Mouse (Mus musculus): ENCODE measurements around the gene Sgcd. TPM values are rescaled to one million over a fixed set of nuclear protein-coding genes. Genes with fewer than 3 reads are reported as not detected.

Sgcd gene
- polyA plus RNA-seq, 1 experiment from 2014 or later, result 3.7 TPM

DNA sequence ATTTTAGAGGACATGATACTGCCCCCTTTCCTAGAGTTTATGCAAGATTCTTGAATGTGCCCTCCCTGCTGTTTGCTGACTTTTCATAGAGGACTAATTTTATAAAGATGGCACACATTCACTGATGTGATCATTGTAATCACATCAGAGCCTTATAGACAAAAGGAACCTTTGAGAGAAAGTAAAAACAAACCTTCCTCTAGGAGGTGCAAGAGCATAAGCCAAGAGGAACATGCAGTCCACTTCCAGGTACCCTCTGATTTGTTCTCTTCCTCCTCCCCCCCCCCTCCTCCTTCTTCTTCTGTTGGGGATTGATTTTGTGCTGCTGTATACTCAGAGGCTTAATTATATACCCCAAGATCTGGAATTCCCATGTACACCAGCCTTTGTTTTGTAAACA is 978.6 kb downstream of the Sgcd start:
- no peaks in the 10 kb centered on the region for H3K36me3 ChIP-seq (ENCODE audit: control insufficient read depth, insufficient read depth)
- H3K9ac ChIP-seq (replicated peaks; ENCODE audit: low read depth, low read length), result no peak overlapping the region
- no peaks in the 10 kb centered on the region for H3K9me3 ChIP-seq (ENCODE audit: control insufficient read depth, low read length)
- no peaks in the 10 kb centered on the region for H3K27me3 ChIP-seq (replicated peaks; ENCODE audit: control insufficient read depth, insufficient read depth, low read length)
- H3K4me2 ChIP-seq (ENCODE audit: low read length), result no peak overlapping the region
- H3K4me1 ChIP-seq (replicated peaks; ENCODE audit: control insufficient read depth, insufficient read depth, low read length), result no peaks in the 10 kb centered on the region
- ATAC-seq, result no peak
- H3K4me3 ChIP-seq (replicated peaks; ENCODE audit: low read length), result no peak overlapping the region
- H3K27ac ChIP-seq (ENCODE audit: low read length), result no peak overlapping the region

DNA sequence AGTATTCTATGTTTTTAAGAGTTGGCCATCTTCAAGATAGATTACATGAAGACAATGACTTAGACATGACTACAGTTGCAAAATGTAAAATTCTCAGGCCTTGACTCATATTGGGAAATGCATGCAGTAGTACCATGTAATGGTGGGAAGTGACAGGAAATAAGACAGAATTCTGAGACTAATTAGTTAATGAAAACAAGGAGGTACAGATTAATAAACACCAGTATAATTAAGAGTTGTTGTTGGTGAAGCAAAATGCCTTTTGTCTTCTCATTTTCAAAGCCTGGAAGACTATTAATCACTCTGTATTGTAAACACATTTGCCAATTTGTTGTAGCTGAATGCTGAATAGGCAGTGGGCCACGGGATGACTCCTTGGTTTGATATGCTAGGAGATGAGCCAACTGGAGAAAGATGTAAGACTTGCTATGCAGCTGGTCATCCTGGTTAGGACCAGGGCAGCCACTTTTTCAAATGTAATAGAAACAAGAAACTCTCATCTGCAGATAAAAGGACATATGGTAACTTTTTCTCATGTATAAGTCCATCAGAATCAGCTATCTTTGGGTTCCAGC is 983.4 kb downstream of the Sgcd start:
- Histone ChIP-seq H3K9me3 (ENCODE audit: control insufficient read depth, low read length) (no peaks in the 10 kb centered on the region), H3K4me1 (replicated peaks; ENCODE audit: control insufficient read depth, insufficient read depth, low read length) (no peaks in the 10 kb centered on the region), H3K4me3 (replicated peaks; ENCODE audit: low read length) (no peak overlapping the region), H3K4me2 (ENCODE audit: low read length) (no peak overlapping the region), H3K36me3 (ENCODE audit: control insufficient read depth, insufficient read depth) (no peaks in the 10 kb centered on the region), H3K27me3 (replicated peaks; ENCODE audit: control insufficient read depth, insufficient read depth, low read length) (no peaks in the 10 kb centered on the region), H3K27ac (ENCODE audit: low read length) (no peak overlapping the region), H3K9ac (replicated peaks; ENCODE audit: low read depth, low read length) (no peak overlapping the region)
- WGBS, result 41% methylated on average over 1 of the region's 1 CpGs
- ATAC-seq, result no peak

DNA sequence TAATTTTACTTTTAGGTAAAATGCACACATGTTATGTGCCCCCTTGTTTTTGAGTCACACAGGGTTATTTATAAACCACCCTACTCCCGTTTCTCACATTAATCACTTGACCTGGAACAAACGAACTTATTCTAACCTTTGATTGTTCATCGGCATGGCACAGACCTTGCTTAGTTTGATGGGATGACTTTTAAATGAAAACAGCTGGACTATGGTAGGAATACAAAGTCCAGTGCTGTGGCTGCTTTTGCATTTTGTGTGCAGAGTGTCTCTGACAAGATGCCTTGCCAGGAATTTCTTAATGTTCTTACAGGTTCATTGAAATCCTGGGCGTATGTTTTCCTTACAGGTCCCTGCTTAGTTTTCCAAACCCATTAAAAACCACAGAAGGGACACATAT is 1049.5 kb downstream of the Sgcd start:
- Histone ChIP-seq H3K27ac (ENCODE audit: low read length) (no peak overlapping the region), H3K4me2 (ENCODE audit: low read length) (no peak overlapping the region), H3K4me3 (replicated peaks; ENCODE audit: low read length) (no peak overlapping the region), H3K36me3 (ENCODE audit: control insufficient read depth, insufficient read depth) (no peaks in the 10 kb centered on the region), H3K9me3 (ENCODE audit: control insufficient read depth, low read length) (no peaks in the 10 kb centered on the region), H3K9ac (replicated peaks; ENCODE audit: low read depth, low read length) (no peak overlapping the region), H3K27me3 (replicated peaks; ENCODE audit: control insufficient read depth, insufficient read depth, low read length) (no peaks in the 10 kb centered on the region), H3K4me1 (replicated peaks; ENCODE audit: control insufficient read depth, insufficient read depth, low read length) (no peaks in the 10 kb centered on the region)
- ATAC-seq, result no peak
- 37% methylated on average over 4 of the region's 4 CpGs for WGBS

DNA sequence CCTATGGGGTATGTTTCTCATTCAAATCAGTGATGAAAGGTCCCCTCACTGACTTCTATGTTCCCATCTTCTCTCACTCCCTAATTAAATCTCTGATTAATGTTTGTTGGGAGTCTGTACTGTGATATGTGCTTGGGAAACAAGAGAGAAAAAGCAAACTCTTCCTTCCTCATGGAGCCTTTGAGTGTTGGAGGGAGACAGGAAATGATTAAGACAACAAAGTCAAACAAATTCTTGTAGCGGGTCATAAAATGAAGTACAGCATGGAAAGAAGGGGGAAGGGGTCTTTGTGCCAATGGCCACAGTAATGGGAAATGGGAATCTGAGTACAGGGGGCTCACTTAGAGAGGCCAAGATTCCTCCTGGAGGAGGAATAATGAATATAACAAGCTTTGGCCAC is 1063.8 kb downstream of the Sgcd start:
- Histone ChIP-seq H3K9me3 (ENCODE audit: control insufficient read depth, low read length) (no peaks in the 10 kb centered on the region), H3K4me2 (ENCODE audit: low read length) (no peak overlapping the region), H3K27me3 (replicated peaks; ENCODE audit: control insufficient read depth, insufficient read depth, low read length) (no peaks in the 10 kb centered on the region), H3K27ac (ENCODE audit: low read length) (no peak overlapping the region), H3K9ac (replicated peaks; ENCODE audit: low read depth, low read length) (no peak overlapping the region), H3K4me3 (replicated peaks; ENCODE audit: low read length) (no peak overlapping the region), H3K36me3 (ENCODE audit: control insufficient read depth, insufficient read depth) (no peaks in the 10 kb centered on the region), H3K4me1 (replicated peaks; ENCODE audit: control insufficient read depth, insufficient read depth, low read length) (no peaks in the 10 kb centered on the region)
- 93% methylated on average over 1 of the region's 1 CpGs for WGBS
- no peak for ATAC-seq

DNA sequence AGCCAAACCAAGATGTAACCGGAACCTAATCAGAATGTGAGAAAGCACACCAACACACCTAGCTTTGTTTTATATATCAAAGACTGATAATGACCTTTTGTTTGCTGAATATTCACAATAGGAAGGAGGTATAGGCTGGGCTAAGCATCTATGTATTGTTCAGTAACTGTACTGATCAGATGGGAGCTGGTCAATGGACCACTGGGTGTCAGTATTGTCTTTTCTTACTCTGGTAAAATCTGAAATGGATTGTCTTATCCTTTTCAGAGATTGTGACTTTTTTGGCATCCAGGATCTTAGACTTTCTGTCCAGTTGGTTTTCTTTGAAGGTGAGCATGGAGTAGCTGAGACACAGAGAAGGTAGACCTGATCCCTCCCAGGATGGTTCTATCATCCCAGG is 1068.5 kb downstream of the Sgcd start:
- Histone ChIP-seq H3K36me3 (ENCODE audit: control insufficient read depth, insufficient read depth) (no peaks in the 10 kb centered on the region), H3K9ac (replicated peaks; ENCODE audit: low read depth, low read length) (no peak overlapping the region), H3K27ac (ENCODE audit: low read length) (no peak overlapping the region), H3K4me3 (replicated peaks; ENCODE audit: low read length) (no peak overlapping the region), H3K4me2 (ENCODE audit: low read length) (no peak overlapping the region), H3K4me1 (replicated peaks; ENCODE audit: control insufficient read depth, insufficient read depth, low read length) (no peaks in the 10 kb centered on the region), H3K27me3 (replicated peaks; ENCODE audit: control insufficient read depth, insufficient read depth, low read length) (no peaks in the 10 kb centered on the region), H3K9me3 (ENCODE audit: control insufficient read depth, low read length) (no peaks in the 10 kb centered on the region)
- ATAC-seq, result peak; percentile 45; the same call in 1 of the 2 replicates
- 84% methylated on average over 1 of the region's 1 CpGs for WGBS

DNA sequence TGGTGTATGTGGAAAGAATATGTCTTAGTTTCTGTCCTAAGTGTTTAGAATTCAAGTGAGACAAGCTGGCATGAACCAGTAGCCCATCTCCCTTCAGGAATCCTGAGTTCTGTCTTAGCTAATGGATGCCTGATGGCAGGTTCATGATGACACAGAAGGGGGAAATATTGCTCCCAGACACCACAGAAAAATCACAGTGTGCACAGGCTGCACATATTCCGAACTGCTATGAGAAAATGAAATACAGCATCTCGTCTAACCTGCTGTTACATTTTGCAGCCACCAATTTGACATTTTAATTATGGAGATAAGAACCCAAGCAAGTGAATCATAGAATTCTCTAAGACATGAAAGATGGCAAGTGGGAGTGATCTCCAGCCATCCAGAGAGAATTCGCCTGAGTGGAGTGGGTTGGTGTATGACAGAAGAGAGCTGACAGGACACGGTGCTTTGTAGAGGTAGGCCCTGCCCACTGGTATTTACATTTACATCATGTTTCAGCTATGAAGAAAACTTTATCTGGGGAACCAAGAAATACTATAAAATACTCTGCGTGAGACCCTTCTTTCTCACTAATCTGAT is 1076.0 kb downstream of the Sgcd start:
- 83% methylated on average over 5 of the region's 5 CpGs for WGBS
- H3K4me3 ChIP-seq (replicated peaks; ENCODE audit: low read length), result no peak overlapping the region
- H3K27me3 ChIP-seq (replicated peaks; ENCODE audit: control insufficient read depth, insufficient read depth, low read length), result no peaks in the 10 kb centered on the region
- no peak overlapping the region for H3K27ac ChIP-seq (ENCODE audit: low read length)
- no peak overlapping the region for H3K4me2 ChIP-seq (ENCODE audit: low read length)
- ATAC-seq, result no peak
- no peaks in the 10 kb centered on the region for H3K36me3 ChIP-seq (ENCODE audit: control insufficient read depth, insufficient read depth)
- no peak overlapping the region for H3K9ac ChIP-seq (replicated peaks; ENCODE audit: low read depth, low read length)
- H3K4me1 ChIP-seq (replicated peaks; ENCODE audit: control insufficient read depth, insufficient read depth, low read length), result no peaks in the 10 kb centered on the region
- H3K9me3 ChIP-seq (ENCODE audit: control insufficient read depth, low read length), result no peaks in the 10 kb centered on the region

DNA sequence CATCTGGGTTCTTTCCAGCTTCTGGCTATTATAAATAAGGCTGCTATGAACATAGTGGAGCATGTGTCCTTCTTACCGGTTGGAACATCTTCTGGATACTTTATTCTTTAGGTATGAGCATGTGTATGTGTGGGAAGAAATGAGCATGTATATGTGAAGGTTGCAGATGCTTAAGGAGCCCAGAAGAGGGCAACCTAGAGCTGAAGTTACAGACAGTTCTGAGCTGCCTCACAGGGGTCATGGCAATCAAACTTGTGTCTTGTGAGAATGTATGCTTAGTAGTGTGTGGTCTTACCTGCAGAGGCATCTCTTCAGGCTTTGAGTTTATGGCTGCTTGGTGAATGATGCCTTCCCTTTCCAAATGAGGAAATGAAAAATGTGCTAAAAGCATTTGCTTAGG is 1084.5 kb downstream of the Sgcd start:
- Histone ChIP-seq H3K9me3 (ENCODE audit: control insufficient read depth, low read length) (0 out of 2 replicates have a peak, but pooled peaks cover 3% of the 10 kb centered on the region), H3K9ac (replicated peaks; ENCODE audit: low read depth, low read length) (no peak overlapping the region), H3K36me3 (ENCODE audit: control insufficient read depth, insufficient read depth) (no peaks in the 10 kb centered on the region), H3K4me1 (replicated peaks; ENCODE audit: control insufficient read depth, insufficient read depth, low read length) (no peaks in the 10 kb centered on the region), H3K4me2 (ENCODE audit: low read length) (no peak overlapping the region), H3K4me3 (replicated peaks; ENCODE audit: low read length) (no peak overlapping the region), H3K27ac (ENCODE audit: low read length) (no peak overlapping the region), H3K27me3 (replicated peaks; ENCODE audit: control insufficient read depth, insufficient read depth, low read length) (no peaks in the 10 kb centered on the region)
- WGBS, result 100% methylated on average over 1 of the region's 1 CpGs
- ATAC-seq, result no peak

DNA sequence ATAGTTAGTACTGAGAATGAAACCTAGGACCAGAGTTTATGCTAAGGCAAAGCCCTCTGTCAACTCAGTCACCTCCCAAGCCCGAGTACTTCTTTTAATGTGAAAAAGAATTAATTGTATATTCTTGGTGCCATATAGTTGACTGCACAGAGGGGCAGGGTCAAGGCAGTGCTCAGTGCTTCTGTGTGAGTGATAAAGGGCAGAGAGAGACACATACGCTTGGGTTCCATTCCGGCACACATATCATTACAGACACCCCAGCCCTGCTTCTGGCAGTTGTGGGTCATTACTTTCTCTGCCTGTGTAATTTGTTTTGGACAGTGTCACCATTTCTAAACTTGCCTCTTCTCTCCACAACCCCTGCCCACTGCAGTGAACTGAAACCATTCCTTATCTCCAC is 1099.7 kb downstream of the Sgcd start:
- H3K27ac ChIP-seq (ENCODE audit: low read length), result no peak overlapping the region
- no peaks in the 10 kb centered on the region for H3K36me3 ChIP-seq (ENCODE audit: control insufficient read depth, insufficient read depth)
- 83% methylated on average over 3 of the region's 3 CpGs for WGBS
- no peak overlapping the region for H3K9ac ChIP-seq (replicated peaks; ENCODE audit: low read depth, low read length)
- no peak overlapping the region for H3K4me3 ChIP-seq (replicated peaks; ENCODE audit: low read length)
- H3K4me2 ChIP-seq (ENCODE audit: low read length), result no peak overlapping the region
- H3K9me3 ChIP-seq (ENCODE audit: control insufficient read depth, low read length), result no peaks in the 10 kb centered on the region
- H3K27me3 ChIP-seq (replicated peaks; ENCODE audit: control insufficient read depth, insufficient read depth, low read length), result no peaks in the 10 kb centered on the region
- no peaks in the 10 kb centered on the region for H3K4me1 ChIP-seq (replicated peaks; ENCODE audit: control insufficient read depth, insufficient read depth, low read length)
- ATAC-seq, result no peak

DNA sequence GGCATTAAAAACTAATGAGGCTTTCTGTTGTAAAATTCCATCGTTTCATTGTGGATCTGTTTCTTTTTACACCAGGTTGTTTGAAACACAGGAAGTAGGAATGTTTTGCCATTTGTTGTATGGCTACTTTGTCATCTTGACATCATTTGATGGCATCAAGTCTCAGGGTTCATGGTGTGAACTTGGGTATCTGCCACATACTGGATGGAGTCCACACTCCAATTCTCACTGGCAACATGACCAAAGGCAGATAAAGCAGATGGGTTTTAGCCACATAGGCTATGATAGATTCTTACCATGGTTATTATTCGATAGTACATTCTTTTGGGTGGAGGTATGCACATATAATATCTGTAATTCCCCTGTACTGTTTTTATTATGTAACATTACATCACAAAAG is 1106.3 kb downstream of the Sgcd start:
- no peak for ATAC-seq
- Histone ChIP-seq H3K4me3 (replicated peaks; ENCODE audit: low read length) (no peak overlapping the region), H3K27ac (ENCODE audit: low read length) (no peak overlapping the region), H3K4me1 (replicated peaks; ENCODE audit: control insufficient read depth, insufficient read depth, low read length) (no peaks in the 10 kb centered on the region), H3K36me3 (ENCODE audit: control insufficient read depth, insufficient read depth) (no peaks in the 10 kb centered on the region), H3K27me3 (replicated peaks; ENCODE audit: control insufficient read depth, insufficient read depth, low read length) (no peaks in the 10 kb centered on the region), H3K4me2 (ENCODE audit: low read length) (no peak overlapping the region), H3K9me3 (ENCODE audit: control insufficient read depth, low read length) (no peaks in the 10 kb centered on the region), H3K9ac (replicated peaks; ENCODE audit: low read depth, low read length) (no peak overlapping the region)
- 78% methylated on average over 2 of the region's 2 CpGs for WGBS

DNA sequence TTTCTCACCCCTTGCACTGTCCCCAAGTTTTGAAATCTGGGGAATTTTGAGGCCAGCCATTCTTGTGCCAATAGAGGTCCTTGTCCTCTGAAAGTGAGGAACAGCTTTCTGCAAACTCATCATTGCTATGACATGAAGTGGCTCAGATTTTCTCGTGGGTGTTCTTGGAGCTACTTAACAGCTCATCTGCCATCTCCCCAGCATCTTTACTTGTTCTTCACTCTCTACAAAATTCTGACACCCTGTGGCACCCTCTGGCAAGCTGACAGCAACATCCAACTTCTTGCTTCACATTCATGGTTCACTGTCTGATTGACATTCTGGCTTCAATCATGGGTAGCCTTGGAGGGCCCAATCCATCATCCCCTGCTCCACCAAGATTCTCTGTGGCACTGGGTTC is 1113.0 kb downstream of the Sgcd start:
- Histone ChIP-seq H3K27me3 (replicated peaks; ENCODE audit: control insufficient read depth, insufficient read depth, low read length) (no peaks in the 10 kb centered on the region), H3K9me3 (ENCODE audit: control insufficient read depth, low read length) (no peaks in the 10 kb centered on the region), H3K9ac (replicated peaks; ENCODE audit: low read depth, low read length) (no peak overlapping the region), H3K27ac (ENCODE audit: low read length) (no peak overlapping the region), H3K4me3 (replicated peaks; ENCODE audit: low read length) (no peak overlapping the region), H3K4me2 (ENCODE audit: low read length) (no peak overlapping the region), H3K36me3 (ENCODE audit: control insufficient read depth, insufficient read depth) (no peaks in the 10 kb centered on the region), H3K4me1 (replicated peaks; ENCODE audit: control insufficient read depth, insufficient read depth, low read length) (no peaks in the 10 kb centered on the region)
- WGBS, result 91% methylated on average over 1 of the region's 1 CpGs
- no peak for ATAC-seq

Measured in forebrain, embryonic 16.5 days (tissue).